Mouse (Mus musculus) cerebellum, adult 2 months (tissue): ENCODE measurements around the gene Slc12a9.

Experiments used
- CTCF ChIP-seq: fragments of 200-500 bp; IDR thresholded peaks from 2 replicates; pipeline ENCODE4 v1.5.1; 2011; ENCODE audit warnings: low read depth, mild to moderate bottlenecking, control low read depth, low read length, moderate library complexity, borderline replicate concordance; ENCODE audit not compliant: insufficient read depth
- POLR2A ChIP-seq: fragments of 200-500 bp; IDR thresholded peaks from 2 replicates; pipeline ENCODE4 v1.6.1; 2011; ENCODE audit warnings: low read length, control low read depth, borderline replicate concordance; ENCODE audit not compliant: insufficient read depth

- TF ChIP-seq POLR2A (no peak), CTCF (no peak)
Observed at GRCm38 (mm10) chr5:137352011-137352975, 18.9 kb upstream of the Slc12a9 start.
